Mouse (Mus musculus): ENCODE results near the gene Rfx4.

The Rfx4 gene

GRCm38 (mm10) chr10:84811913-84812295 is 56.0 kb downstream of the Rfx4 start:
- DNase-seq (ENCODE audit: low read depth, low spot score): no peak

- DNase-seq (ENCODE audit: low read depth, low spot score): no peak
These were observed 60.0 kb downstream of the Rfx4 start for GRCm38 (mm10) chr10:84815676-84816436.

GRCm38 (mm10) chr10:84817086-84817869 is 61.4 kb downstream of the Rfx4 start:
- no peak for DNase-seq (ENCODE audit: low read depth, low spot score)

GRCm38 (mm10) chr10:84819669-84820068 is 63.8 kb downstream of the Rfx4 start:
- no peak for DNase-seq (ENCODE audit: low read depth, low spot score)

GRCm38 (mm10) chr10:84820230-84820629 is 64.4 kb downstream of the Rfx4 start:
- DNase-seq (ENCODE audit: low read depth, low spot score): no peak

GRCm38 (mm10) chr10:84822741-84823151 is 66.9 kb downstream of the Rfx4 start:
- no peak for DNase-seq (ENCODE audit: low read depth, low spot score)

- peak; percentile 17 for DNase-seq (ENCODE audit: low read depth, low spot score)
These were observed 67.8 kb downstream of the Rfx4 start for GRCm38 (mm10) chr10:84823621-84824020.

- no peak for DNase-seq (ENCODE audit: low read depth, low spot score)
These were observed 73.1 kb downstream of the Rfx4 start for GRCm38 (mm10) chr10:84829009-84829408.

GRCm38 (mm10) chr10:84835596-84835995 is 79.7 kb downstream of the Rfx4 start:
- no peak for DNase-seq (ENCODE audit: low read depth, low spot score)

- peak; percentile 51 for DNase-seq (ENCODE audit: low read depth, low spot score)
These were observed 80.2 kb downstream of the Rfx4 start for GRCm38 (mm10) chr10:84836104-84836503.

GRCm38 (mm10) chr10:84837355-84837754 is 81.5 kb downstream of the Rfx4 start:
- no peak for DNase-seq (ENCODE audit: low read depth, low spot score)

GRCm38 (mm10) chr10:84838850-84839473 is 83.1 kb downstream of the Rfx4 start:
- DNase-seq (ENCODE audit: low read depth, low spot score): no peak

GRCm38 (mm10) chr10:84846638-84847037 is 90.8 kb downstream of the Rfx4 start:
- no peak for DNase-seq (ENCODE audit: low read depth, low spot score)

GRCm38 (mm10) chr10:84851981-84852979 is 96.4 kb downstream of the Rfx4 start:
- peak; percentile 80 for DNase-seq (ENCODE audit: low read depth, low spot score)

- DNase-seq (ENCODE audit: low read depth, low spot score): no peak
These were observed 98.2 kb downstream of the Rfx4 start for GRCm38 (mm10) chr10:84854059-84854458.

GRCm38 (mm10) chr10:84855466-84855865 is 99.6 kb downstream of the Rfx4 start:
- peak; percentile 43 for DNase-seq (ENCODE audit: low read depth, low spot score)

- DNase-seq (ENCODE audit: low read depth, low spot score): no peak
These were observed 102.5 kb downstream of the Rfx4 start for GRCm38 (mm10) chr10:84858371-84858770.

GRCm38 (mm10) chr10:84858806-84859496 is 103.1 kb downstream of the Rfx4 start:
- no peak for DNase-seq (ENCODE audit: low read depth, low spot score)

- no peak for DNase-seq (ENCODE audit: low read depth, low spot score)
These were observed 103.9 kb downstream of the Rfx4 start for GRCm38 (mm10) chr10:84859556-84860380.

GRCm38 (mm10) chr10:84863488-84863887 is 107.6 kb downstream of the Rfx4 start:
- DNase-seq (ENCODE audit: low read depth, low spot score): no peak
